Mouse (Mus musculus) myocyte (in vitro differentiated cells): ENCODE results near the gene Arhgef3.

Experiments
- CEBPB ChIP-seq: IDR thresholded peaks from 2 replicates; pipeline ENCODE4 v1.6.1; 2011; ENCODE audit warnings: mild to moderate bottlenecking, moderate library complexity; ENCODE audit not compliant: poor library complexity, insufficient read depth, severe bottlenecking
- E2F4 ChIP-seq: IDR thresholded peaks from one replicate; pipeline ENCODE4 v1.6.1; 2011; ENCODE audit warnings: mild to moderate bottlenecking, control low read depth, moderate library complexity; ENCODE audit not compliant: insufficient read depth
- MAX ChIP-seq: IDR thresholded peaks from one replicate; pipeline ENCODE4 v1.6.1; 2011; ENCODE audit warnings: low read depth, mild to moderate bottlenecking, control low read depth
- MYOD1 ChIP-seq, 3 experiments: IDR thresholded peaks; one replicate each; pipeline ENCODE4 v1.6.1; 2011; ENCODE audit warnings: control low read depth in 2 of 3, low read depth in 2 of 3, mild to moderate bottlenecking in 2 of 3, moderate library complexity in 1 of 3; ENCODE audit not compliant: insufficient read length in 2 of 3, control insufficient read depth in 1 of 3
- MYOG ChIP-seq, 3 experiments: IDR thresholded peaks; one replicate each; pipeline ENCODE4 v1.6.1; 2011; ENCODE audit warnings: control low read depth in 2 of 3, low read depth in 2 of 3, mild to moderate bottlenecking in 2 of 3; ENCODE audit not compliant: insufficient read length in 2 of 3, control insufficient read depth in 1 of 3, insufficient read depth in 1 of 3
- POLR2A ChIP-seq: IDR thresholded peaks from one replicate; pipeline ENCODE4 v1.6.1; 2011; ENCODE audit warnings: low read depth, mild to moderate bottlenecking, control low read depth, moderate library complexity; ENCODE audit not compliant: insufficient read length
- POLR2AphosphoS2 ChIP-seq: IDR thresholded peaks from one replicate; pipeline ENCODE4 v1.6.1; 2011; ENCODE audit warnings: low read depth, control low read depth; ENCODE audit not compliant: insufficient read length
- REST ChIP-seq: IDR thresholded peaks from one replicate; pipeline ENCODE4 v1.6.1; 2011; ENCODE audit warnings: mild to moderate bottlenecking, control low read depth, moderate library complexity; ENCODE audit not compliant: insufficient read depth, insufficient read length
- SRF ChIP-seq: IDR thresholded peaks from one replicate; pipeline ENCODE4 v1.6.1; 2011; ENCODE audit warnings: low read depth; ENCODE audit not compliant: control insufficient read depth, insufficient read length
- TCF12 ChIP-seq: IDR thresholded peaks from one replicate; pipeline ENCODE4 v1.6.1; 2011; ENCODE audit warnings: mild to moderate bottlenecking, control low read depth; ENCODE audit not compliant: poor library complexity, insufficient read depth, severe bottlenecking
- TCF3 ChIP-seq: IDR thresholded peaks from one replicate; pipeline ENCODE4 v1.6.1; 2011; ENCODE audit warnings: low read depth, control low read depth; ENCODE audit not compliant: insufficient read length
- USF1 ChIP-seq: IDR thresholded peaks from one replicate; pipeline ENCODE4 v1.6.1; 2011; ENCODE audit warnings: low read depth, mild to moderate bottlenecking, control low read depth, moderate library complexity

GRCm38 (mm10) chr14:27405452-27405851 is 290.8 kb downstream of the Arhgef3 start:
- TF ChIP-seq POLR2A (no peak), MYOD1 (IDR thresholded peaks at IDR 0.05; ENCODE audit: control insufficient read depth in 1 of 3, insufficient read length in 2 of 3, low read depth in 2 of 3) (peak in 1 of 3 experiments; percentile 26), MYOG (IDR thresholded peaks at IDR 0.05; ENCODE audit: control insufficient read depth in 1 of 3, insufficient read depth in 1 of 3, insufficient read length in 2 of 3, low read depth in 2 of 3) (peak in 2 of 3 experiments; percentile 23 to 55), E2F4 (no peak), TCF3 (no peak), USF1 (no peak), POLR2AphosphoS2 (no peak), TCF12 (no peak), MAX (no peak), CEBPB (peak; percentile 89), REST (no peak), SRF (no peak)
